11 mouse cellular contexts compared by ENCODE assay signal in the genomic region with DNA sequence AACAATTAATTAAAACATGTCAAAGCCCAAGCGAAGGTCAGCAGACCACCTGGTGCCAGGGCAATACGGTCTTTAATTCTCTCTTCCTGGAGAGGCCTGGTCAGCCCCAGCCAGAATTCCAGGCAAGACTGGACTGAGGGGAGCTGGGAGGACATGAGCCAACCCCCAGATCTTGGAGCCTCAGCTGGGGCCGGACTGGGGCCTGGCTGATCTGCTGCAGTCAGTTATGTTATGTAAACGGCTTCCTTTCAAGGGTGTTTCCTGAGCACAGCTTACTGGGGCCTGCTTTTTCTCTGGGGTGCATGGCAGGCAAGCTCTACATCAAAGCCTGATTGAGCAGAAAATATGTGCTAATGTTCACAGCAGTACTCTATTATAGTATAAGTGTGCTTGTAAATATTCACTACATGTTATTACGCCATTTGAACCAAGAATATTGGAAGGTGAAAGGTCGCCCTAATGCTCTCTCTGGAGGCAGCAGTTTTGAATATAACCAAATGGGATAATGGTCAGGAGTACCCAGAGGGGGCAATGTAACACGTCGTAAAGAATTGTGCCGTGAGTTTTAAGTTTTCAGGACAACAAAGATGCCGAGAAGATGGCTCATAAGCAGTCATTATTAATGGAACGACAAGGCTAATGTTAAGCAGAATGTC.
A peak's percentile ranks its signal among the peaks of the same experiment; 100 is the strongest.
DNase-seq lines count a peak whose midpoint lies in the region; ATAC-seq and TF ChIP-seq lines count a peak whose summit lies in the region.
"Had no signal": no experiment of that assay in that cellular context is flagged by ENCODE, and none has a peak within 500 bp of the region (broad histone marks: within the 10 kb centered on the region; RNA-seq: fewer than 3 reads in every experiment).

No protein-coding gene starts in this region.

- TF ChIP-seq CTCF in intestine, postnatal 0 days (IDR thresholded peaks at IDR 0.05; ENCODE audit: low read depth) = no peak

- peak; percentile 69 for DNase-seq in intestine, embryonic 14.5 days (ENCODE audit: low spot score)
- DNase-seq in embryo, embryonic 10.5 days (ENCODE audit: low spot score) = peak; percentile 63
- DNase-seq in forelimb bud, embryonic 11.5 days (ENCODE audit: low read depth, low spot score) = peak; percentile 54
- DNase-seq in mesoderm, embryonic 11.5 days (ENCODE audit: low read depth, low spot score) = peak; percentile 50
- DNase-seq in testis, postnatal 14 days (ENCODE audit: low spot score) = no peak
- DNase-seq in thymus, postnatal 25 days = no peak
- DNase-seq in lung, postnatal 10 days = no peak
- DNase-seq: right cerebral cortex, postnatal 4 days had no signal

- no peaks in the 10 kb centered on the region for H3K9me3 ChIP-seq in intestine, embryonic 14.5 days (ENCODE audit: control insufficient read depth, low read length)
- no peaks in the 10 kb centered on the region for H3K9me3 ChIP-seq in intestine, postnatal 0 days (ENCODE audit: control insufficient read depth)
- H3K9me3 ChIP-seq: embryonic facial prominence, embryonic 12.5 days; lung, embryonic 15.5 days had no signal

- no peaks in the 10 kb centered on the region for H3K36me3 ChIP-seq in intestine, embryonic 14.5 days (ENCODE audit: control insufficient read depth, insufficient read depth, low read length)
- H3K36me3 ChIP-seq in intestine, postnatal 0 days (ENCODE audit: control insufficient read depth, insufficient read depth) = no peaks in the 10 kb centered on the region
- H3K36me3 ChIP-seq: embryonic facial prominence, embryonic 12.5 days; lung, embryonic 15.5 days had no signal

- WGBS in intestine, embryonic 14.5 days = 29% methylated on average over 11 of the region's 11 CpGs
- 59% methylated on average over 11 of the region's 11 CpGs for WGBS in intestine, postnatal 0 days

- peak overlapping the region; percentile 65; the same call in 1 of the 2 replicates for H3K27ac ChIP-seq in intestine, embryonic 14.5 days (ENCODE audit: low read depth)
- no peak overlapping the region for H3K27ac ChIP-seq in intestine, postnatal 0 days (ENCODE audit: low read depth, low read length)
- H3K27ac ChIP-seq: embryonic facial prominence, embryonic 12.5 days; lung, embryonic 15.5 days had no signal

- ATAC-seq in intestine, embryonic 14.5 days (replicated peaks; ENCODE audit: low FRiP score, low TSS enrichment, low read depth) = peak; percentile 79
- no peak for ATAC-seq in intestine, postnatal 0 days

- H3K9ac ChIP-seq in intestine, embryonic 14.5 days (ENCODE audit: low read length) = no peak overlapping the region
- no peak overlapping the region for H3K9ac ChIP-seq in intestine, postnatal 0 days (ENCODE audit: low read depth, low read length)
- H3K9ac ChIP-seq: embryonic facial prominence, embryonic 12.5 days; lung, embryonic 15.5 days had no signal

- no peak overlapping the region for H3K4me3 ChIP-seq in intestine, embryonic 14.5 days (ENCODE audit: low read depth, low read length)
- H3K4me3 ChIP-seq in intestine, postnatal 0 days (ENCODE audit: low read depth, low read length) = no peak overlapping the region
- H3K4me3 ChIP-seq: embryonic facial prominence, embryonic 12.5 days; lung, embryonic 15.5 days had no signal

- H3K4me1 ChIP-seq in intestine, embryonic 14.5 days (replicated peaks; ENCODE audit: control insufficient read depth, insufficient read depth, low read length) = peaks cover 14% of the 10 kb centered on the region
- no peaks in the 10 kb centered on the region for H3K4me1 ChIP-seq in intestine, postnatal 0 days (replicated peaks; ENCODE audit: control insufficient read depth, insufficient read depth, low read length)
- H3K4me1 ChIP-seq: lung, embryonic 15.5 days had no signal

- no peak overlapping the region for H3K4me2 ChIP-seq in intestine, embryonic 14.5 days (ENCODE audit: low read length)
- no peak overlapping the region for H3K4me2 ChIP-seq in intestine, postnatal 0 days (replicated peaks; ENCODE audit: low read depth)
- H3K4me2 ChIP-seq: embryonic facial prominence, embryonic 12.5 days; lung, embryonic 15.5 days had no signal

- H3K27me3 ChIP-seq in intestine, embryonic 14.5 days (replicated peaks; ENCODE audit: control insufficient read depth, insufficient read depth, low read length) = no peaks in the 10 kb centered on the region
- no peaks in the 10 kb centered on the region for H3K27me3 ChIP-seq in intestine, postnatal 0 days (replicated peaks; ENCODE audit: control insufficient read depth, insufficient read depth, low read length)
- H3K27me3 ChIP-seq: embryonic facial prominence, embryonic 12.5 days; lung, embryonic 15.5 days had no signal

Comparison
In these comparisons a context has a peak if more than half of its experiments do, and no peak if none do; other contexts are left out.
1. DNase-seq: peak in intestine, embryonic 14.5 days (single experiment), embryo, embryonic 10.5 days (single experiment), forelimb bud, embryonic 11.5 days (single experiment) and mesoderm, embryonic 11.5 days (single experiment); none in testis, postnatal 14 days (single experiment), thymus, postnatal 25 days (single experiment) and lung, postnatal 10 days (single experiment).